Mouse (Mus musculus): ENCODE data around the gene Prkce.
A peak's percentile ranks its signal among the peaks of the same experiment; 100 is the strongest.

The Prkce gene

DNA sequence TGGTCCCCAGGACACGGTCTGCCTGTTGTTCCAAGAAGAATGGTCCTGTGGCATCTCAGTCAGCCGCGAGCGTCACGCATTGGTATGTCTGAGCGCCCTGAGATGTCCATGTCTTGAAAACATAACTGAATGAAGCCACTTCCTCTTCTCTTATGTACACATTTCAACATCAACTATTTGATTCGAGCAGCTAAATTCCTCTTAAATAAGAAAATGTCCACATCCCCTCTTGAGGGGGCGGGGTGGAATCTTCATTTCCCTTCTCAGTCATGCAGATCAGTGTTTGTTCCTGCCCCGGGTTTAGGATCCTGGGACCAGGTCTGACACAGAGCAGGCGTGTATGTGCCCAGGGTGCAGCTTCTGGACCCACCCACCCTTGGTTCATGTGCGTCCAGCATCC, 211.0 kb downstream of the Prkce start:
- no peak for DNase-seq

DNA sequence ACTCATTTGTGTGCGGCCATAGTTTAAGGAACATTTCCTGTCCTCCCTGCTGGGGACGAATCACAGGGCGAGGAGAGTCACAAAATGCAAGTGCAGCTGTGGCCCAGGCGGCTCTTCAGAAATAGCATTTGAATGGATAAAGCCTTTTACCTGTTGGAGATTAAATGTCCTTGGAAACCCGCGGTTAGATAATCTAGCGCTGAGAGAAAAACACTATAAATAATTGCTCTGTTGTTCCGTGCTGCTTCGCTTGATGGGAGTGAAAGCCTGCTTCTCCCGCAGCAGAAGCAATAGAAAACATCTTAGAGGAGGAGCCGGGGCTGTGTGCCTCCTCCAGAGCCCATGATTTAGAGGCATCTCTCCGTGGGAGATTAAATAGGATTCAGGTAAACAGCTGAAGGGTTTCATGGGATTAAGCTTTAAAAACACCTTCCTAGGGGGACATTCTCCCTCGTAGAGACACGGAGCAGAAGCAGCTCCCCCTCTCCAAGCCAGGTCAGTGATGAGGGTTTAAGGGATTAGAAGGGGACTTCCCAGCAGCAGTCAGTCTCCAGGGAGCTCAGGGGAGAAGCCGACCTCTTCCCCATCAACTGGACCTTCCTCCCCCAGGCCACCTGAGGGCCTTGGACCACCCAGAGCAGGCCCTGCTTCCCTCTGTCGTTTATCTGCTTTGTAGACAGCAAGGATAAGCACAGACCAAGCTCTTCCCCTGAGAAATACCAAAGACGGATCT, 212.0 kb downstream of the Prkce start:
- no peak for DNase-seq

GRCm38 (mm10) chr17:86381464-86381863, 213.9 kb downstream of the Prkce start:
- no peak for DNase-seq

GRCm38 (mm10) chr17:86382885-86383284, 215.3 kb downstream of the Prkce start:
- no peak for DNase-seq

- no peak for DNase-seq
These were observed 216.4 kb downstream of the Prkce start for GRCm38 (mm10) chr17:86383699-86384572.

DNA sequence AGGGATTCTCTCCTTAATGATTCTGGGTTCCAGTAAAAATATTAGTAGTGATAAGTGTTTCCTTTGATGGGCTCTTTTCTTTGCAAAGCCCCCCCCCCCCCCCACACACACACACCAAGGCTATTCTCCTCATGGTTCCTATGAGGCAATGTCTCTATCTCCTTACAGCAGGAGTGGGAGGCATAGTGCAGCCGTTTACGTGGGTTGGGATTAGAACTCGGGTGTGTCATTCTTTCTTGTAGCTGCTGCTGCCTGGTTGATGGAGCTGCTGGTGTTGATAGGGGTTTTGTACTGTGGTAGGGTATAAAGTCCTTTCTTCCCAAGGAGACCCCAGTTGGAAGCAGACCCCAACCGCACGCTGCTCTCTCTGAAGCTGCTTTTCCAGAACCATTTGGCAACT, 224.9 kb downstream of the Prkce start:
- no peak for DNase-seq

DNA sequence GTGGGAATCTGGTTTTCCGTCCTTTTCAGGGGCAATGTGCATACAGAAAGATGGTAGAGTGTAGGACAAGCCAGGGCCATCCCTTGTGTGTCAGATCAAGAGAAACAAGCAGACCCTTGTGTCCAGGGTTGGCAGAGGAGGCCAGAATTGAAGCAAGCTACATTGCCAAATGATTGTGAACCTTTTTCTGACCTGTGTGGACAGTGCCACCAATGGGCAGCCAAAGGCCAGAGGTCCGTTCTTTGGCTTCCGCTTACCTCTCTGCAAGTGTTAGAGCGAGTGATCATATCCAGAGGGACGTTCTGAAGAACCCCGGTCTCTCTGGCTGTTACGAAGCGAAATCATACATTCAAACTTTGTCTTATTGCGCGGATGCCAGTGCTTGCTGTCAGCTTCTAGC, 225.6 kb downstream of the Prkce start:
- no peak for DNase-seq

GRCm38 (mm10) chr17:86397097-86397496, 229.5 kb downstream of the Prkce start:
- no peak for DNase-seq

DNA sequence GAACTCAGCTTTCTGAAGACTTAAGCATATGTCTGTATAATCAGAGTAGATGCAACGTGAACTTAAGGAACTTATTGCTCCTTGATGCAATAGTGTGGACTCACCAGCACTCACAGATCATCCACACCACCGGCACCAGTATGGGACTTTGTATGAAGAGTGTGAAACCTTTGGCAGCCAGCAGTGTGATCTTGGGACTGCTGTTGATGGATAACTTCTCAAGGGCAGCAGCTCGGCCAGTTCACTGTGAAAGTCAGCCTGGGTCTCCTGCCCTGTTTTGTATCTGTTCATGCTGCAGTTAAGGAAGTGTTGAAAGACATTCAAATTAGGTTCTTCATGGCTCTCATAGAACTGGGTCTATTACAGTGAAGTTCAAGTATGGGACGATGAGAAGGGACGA, 230.1 kb downstream of the Prkce start:
- DNase-seq = peak in 1 of 2 experiments; percentile 29

GRCm38 (mm10) chr17:86398226-86398625, 230.6 kb downstream of the Prkce start:
- peak in 1 of 2 experiments; percentile 40 for DNase-seq

GRCm38 (mm10) chr17:86400032-86400431, 232.4 kb downstream of the Prkce start:
- DNase-seq = peak; percentile 50 to 65

DNA sequence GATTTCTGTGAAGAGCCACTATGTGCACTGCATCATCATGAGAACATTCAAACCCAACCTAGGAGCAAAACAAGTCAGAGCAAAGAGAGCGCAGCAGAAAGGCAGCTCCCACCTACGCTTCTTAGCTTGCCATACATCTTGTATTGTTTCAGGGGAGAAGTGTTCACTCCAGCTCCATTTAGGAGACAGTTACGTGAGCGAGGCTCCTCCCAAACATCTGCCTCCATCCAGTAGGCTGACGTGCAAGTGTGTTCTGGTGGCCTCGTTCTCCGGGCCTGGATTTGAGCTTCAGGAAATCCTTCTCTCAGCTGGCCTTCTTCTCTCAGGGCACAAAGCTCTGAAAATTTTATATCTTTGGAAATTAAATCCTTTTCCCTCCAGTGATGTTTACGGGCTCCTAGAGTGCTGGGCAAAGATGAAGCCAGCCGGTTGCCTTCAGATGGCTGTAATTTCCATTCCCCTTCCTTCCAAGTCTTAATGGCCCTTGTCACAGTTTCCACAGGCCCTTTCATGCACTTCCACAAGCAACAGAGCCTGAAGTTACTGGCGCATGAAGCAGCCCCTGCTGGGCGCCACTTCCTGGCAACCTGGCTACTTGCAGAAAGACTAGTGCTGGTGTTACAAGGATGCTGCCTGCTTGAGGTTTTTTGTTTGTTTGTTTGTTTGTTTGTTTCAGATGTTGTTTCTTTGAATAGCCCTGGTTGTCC, 237.4 kb downstream of the Prkce start:
- DNase-seq = peak in 1 of 2 experiments; percentile 30

DNA sequence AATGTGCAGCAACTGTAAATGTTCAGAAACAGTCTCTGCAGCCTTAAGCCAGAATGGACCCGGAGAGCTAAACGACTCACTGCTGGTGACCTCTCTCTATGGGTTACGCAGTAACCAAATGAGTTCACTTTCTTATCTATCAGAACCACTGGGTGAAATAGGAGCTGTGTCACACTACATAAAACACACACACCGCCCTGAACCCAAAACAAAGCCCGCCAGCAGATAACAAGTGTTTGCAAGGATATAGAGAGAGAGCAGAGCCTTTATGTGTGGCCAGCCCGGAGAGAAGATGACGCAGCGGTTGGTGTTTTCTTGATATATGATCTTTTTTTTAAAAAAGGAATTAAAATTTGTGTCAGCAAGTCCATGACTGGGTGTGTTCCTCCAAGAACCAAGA, 238.1 kb downstream of the Prkce start:
- no peak for DNase-seq

DNA sequence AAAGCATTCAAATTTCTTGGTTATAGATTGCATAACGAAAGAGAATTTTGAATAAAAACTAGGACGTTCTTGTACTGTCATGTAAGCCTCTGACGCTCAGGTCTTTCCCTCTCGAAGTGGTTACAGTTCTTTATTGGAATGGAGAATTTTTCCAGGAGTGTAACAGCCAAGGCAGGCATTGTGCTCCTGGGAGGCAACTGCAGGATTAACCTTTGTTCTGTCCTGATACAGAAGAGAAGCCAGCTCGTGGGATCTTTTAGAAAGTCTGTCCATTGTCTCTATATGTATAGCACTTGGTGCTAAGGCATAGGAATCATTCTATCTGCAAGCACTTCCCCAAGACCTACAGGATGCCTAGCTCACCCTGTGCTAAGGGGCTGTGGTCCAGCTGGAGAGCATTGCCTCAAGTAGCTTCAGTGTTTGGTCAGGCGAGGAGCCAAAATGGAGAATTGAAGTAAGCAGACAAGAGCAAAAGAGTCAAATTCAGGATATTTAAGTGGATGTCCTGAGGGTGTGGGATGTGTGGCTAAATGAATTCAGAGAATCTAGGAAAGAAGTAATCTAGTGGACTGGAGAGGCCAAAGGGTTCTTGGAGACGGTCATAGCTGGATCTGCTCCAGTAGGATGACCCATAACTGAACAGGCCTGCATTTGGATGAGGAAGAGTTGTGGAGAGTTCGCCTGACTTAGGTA, 240.5 kb downstream of the Prkce start:
- DNase-seq = peak; percentile 15 to 54

DNA sequence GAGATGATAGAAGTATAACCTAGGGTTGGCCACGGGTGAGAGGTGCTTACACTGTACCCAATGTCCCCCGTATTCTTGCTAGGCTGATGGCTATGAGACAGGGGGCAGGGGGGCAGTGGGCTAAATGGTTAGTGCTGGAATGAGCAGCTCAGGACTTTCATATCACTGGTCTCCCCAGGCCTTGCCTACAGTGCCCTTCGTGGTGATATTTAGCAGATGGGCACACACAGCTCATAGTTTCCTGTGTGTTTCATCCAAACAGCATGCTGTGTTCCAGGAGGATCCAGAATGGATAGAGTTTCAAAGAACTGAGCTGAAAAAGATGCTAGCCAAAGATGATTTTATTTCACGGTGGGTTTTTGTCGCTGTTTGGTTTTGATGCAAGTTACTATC, 241.0 kb downstream of the Prkce start:
- no peak for DNase-seq

DNA sequence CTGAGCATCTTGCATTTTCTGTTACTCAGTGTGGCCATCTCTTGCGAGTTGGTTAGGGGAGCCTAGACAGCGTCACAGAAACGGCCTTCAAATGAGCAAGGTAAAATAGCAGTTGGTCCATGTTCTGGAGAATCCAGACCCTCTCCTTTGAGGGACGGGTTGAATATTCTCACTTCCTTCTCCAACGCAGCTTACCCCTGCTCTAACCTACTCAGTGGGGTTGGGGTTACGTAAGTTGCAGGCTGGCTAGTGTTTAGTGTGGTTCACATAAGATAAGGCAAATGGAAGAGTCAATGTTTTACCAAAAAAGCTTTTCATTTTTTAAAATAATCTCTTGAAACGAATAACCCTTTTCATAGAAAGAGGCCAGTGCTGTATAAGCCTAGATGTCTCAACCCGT, 241.9 kb downstream of the Prkce start:
- DNase-seq = no peak

DNA sequence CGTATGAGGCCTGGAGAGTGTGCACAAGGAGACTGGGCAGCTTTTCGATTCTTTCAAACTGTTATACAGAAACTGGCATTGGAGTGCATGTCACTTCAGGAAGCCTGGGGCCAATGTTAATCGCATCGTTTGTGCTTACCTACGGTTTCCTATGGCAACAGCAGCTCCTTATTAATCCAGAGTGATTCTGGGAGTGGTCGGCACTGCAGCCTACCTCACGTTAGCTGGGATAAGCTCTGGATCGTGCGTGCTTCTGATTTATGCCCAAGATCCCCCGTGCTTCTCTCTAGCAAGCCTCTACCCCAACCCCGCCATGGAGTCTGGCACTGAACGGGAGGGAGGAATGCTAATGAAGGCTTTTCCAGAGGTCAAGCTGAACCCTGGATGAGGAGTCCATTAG, 242.9 kb downstream of the Prkce start:
- no peak for DNase-seq

DNA sequence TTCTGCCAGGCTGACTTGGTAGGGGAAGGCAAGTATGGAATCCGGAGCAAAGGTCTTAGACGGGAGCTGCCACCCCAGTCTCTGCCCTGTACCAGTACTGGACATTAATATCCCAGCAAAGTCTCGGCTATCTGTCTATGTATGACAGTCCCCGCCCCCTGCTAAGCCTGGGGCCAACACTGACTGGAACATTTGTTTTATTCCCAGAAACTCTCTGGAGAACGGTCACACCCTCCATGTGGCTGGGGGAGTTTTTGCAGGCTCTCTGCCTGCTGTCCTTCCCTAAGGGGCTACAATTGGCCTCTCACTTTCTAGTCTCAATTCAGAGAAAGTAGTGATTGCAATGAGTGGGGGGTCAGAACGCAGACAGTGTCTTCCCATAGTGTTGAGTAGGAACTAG, 244.6 kb downstream of the Prkce start:
- DNase-seq = no peak

DNA sequence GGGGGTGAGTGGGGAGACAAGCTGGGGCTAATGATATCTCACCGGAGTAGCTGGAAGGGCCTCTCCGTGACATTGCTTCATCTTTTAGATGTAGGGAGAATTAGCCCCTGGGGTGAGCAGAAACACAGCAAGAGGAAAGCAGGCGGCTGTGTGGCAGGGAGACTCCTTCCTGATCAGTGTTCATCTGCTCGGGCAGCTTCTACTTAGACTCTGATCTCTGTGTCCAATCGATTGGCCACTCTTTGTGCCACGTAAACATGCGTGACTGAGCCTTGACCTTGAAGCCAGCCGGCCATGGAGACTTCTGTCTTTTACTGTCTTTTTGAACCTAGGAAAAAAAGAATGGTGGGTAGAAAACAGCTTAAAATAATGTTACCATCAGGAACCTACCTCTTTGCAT, 247.0 kb downstream of the Prkce start:
- no peak for DNase-seq

DNA sequence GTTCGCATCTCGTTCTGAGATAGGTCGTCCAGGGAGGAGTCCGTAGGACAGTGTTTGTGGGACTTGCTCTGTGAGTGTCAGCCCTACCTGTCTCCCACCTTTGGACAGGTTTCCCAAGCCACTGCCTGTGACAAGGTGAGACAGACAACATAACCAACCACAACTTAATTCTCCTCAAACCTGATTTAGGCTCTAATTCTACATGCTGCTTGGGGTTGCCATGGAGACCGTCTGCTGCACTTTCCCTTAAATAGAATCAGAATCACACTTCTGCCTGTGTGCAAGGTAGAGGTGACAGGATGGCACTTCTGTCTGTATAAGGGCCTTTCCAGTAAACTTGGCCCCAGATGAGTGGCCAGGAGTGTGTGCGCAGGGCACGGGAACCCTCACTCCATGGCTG, 248.4 kb downstream of the Prkce start:
- DNase-seq = no peak

GRCm38 (mm10) chr17:86418334-86418733, 250.7 kb downstream of the Prkce start:
- no peak for DNase-seq

DNA sequence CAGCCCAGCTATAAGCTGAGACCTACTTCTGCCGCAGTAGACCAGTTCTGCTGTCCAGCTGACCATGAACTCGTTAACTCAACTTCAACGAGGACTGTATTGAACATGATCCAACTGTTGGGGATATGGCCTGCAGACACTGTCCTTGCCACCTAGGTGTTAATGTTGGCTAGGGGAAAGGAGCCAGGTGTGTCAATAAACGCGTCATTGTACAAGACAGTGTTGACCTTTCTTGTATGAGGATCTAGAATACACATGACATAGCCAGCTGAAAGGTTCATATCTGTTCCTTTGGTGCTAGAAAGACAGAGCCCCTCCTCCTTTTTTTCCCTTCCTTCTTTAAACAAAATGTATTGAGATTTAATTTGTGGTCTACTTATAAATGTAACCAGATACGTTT, 251.6 kb downstream of the Prkce start:
- no peak for DNase-seq

All from kidney, adult 8-10 months (tissue).